Mouse (Mus musculus) layer of hippocampus, postnatal 10 days (tissue): ENCODE data around the gene Lrrc4b. TPM values are rescaled to one million over a fixed set of nuclear protein-coding genes. Genes with fewer than 3 reads are reported as not detected.
A peak's percentile ranks its signal among the peaks of the same experiment; 100 is the strongest.

Experiments
- DNase-seq, 2 experiments: peaks; one replicate each; pipeline ENCODE4 v3.0.0; 2021; ENCODE audit warnings: low spot score in 2 of 2
- long read RNA-seq: library from polyadenylated mRNA; stranded (forward); transcript quantifications from one replicate; pipeline ENCODE4 v2.0.0, GENCODE M21; 2023
- total RNA-seq, 2 experiments: library from RNA; stranded (reverse); gene quantifications; 2 replicates each; pipeline ENCODE4 v1.2.3; 2021

Gene Lrrc4b
- total RNA-seq, result 100 to 1,000 TPM; 338 to 365 TPM
- long read RNA-seq, transcript Lrrc4b-202 (3 exons, 790 nt), result major isoform, 15 of 99 reads
- long read RNA-seq, partial matches to known transcripts, result 79 of 99 reads
- long read RNA-seq, other reads (novel, unspliced or antisense), result 2 of 99 reads

DNA sequence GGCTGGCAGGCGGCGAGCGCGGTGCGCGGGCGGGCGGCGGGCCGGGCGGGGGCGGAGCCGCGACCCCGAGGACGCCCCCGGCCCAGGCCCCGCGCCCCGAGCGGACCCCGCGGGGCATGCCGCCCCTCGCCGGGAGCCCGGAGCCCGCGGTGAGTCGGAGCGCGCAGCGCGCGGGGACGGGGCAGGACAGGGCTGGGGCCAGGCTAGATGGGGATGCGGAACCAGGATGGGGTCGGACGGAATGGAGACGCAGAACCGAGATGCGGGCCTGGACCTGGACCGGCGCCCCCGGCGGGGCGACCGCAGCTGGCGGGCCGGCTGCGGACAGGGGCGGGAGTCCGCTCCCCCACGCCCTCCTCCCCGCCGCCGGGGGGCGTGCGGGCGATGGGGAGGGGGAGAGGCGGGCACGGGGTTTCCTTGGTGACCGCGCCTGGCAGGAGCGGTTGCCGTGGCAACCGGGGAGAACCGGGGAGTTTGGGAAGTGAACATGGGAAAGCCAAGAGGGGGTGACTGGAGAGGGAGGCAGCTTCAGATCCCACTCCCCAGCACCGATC lies at the start of gene Lrrc4b:
TSS of gene Lrrc4b (plus strand) at position 51 of the 554 bp plus-strand sequence.
- DNase-seq, result peak; percentile 84 to 88

DNA sequence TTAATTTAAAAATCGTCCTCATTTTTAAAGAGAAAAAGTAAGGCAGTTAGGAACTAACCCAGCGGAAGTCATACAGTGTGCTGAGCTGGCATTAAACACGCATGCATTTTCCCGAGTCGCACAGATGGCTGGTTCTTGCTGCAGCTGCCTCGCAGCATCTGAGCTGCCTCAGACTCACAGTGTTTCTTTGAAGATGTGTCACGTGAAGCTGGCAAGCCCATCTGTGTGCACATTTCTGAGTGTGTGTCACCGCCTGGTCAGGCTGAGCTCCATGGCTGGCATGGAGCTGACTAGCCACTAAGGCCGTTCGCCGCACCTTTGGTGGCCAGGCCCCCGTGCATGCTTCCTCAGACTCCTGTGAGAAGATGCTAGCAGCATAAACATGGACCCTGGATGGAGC lies 46.3 kb upstream of the Lrrc4b start:
- peak; percentile 64 to 69 for DNase-seq

DNA sequence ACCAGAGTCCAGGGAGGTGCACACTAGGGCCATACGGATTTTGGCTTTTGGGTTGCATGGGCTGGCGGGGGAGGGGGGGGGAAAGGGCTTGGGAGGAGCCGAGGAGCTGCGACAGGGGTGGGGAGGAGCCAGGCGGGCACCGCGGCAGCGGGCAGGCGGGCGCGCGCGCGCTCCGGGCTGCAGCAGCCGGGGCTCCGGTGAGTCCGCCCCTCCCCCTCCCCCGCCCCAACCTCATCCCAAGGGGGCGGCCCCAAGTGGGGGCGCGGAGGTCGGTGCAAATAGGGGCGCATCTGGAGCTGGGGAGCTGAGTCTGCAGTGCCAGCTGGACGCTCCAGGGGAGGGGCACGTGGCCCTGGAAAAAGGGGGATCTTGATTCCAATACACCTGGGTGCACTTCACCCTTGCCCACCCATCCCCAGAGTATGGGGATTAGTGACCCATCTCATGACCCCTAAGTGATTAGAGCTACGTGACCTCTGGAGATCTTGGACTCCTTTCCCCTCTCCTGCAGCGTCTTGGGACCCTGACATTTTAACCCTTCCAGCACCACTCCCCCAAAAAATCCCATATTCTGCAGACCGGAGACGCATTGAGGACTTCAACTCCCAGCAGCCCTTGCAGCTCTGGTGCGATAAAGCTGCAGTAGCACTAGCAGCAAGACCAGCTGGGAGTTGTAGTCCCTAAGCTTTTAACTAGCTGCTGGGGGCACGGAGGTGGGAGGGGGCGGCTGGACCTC lies 44.7 kb upstream of the Lrrc4b start, which contains the start of gene Syt3:
TSS of gene Syt3 (plus strand) at position 123 of the 736 bp plus-strand sequence.
- peak; percentile 73 to 79 for DNase-seq

DNA sequence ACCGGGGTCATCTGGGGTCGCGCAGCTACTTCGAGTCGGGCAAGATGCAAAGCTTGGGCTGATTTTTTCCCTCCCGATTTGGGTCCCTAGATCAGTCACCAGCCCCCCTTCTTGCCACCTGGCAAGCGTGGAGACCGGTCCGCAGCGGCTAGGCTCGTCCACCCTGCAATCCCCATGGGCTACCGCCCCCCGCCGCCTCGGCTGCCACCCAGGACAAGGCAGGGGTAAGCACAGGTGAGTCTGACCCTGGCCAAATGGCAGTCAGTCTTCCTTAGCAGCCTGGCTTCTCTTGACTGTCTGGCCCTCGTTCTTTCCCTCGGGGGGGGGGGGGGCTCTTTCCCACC lies 44.1 kb upstream of the Lrrc4b start:
- no peak for DNase-seq

DNA sequence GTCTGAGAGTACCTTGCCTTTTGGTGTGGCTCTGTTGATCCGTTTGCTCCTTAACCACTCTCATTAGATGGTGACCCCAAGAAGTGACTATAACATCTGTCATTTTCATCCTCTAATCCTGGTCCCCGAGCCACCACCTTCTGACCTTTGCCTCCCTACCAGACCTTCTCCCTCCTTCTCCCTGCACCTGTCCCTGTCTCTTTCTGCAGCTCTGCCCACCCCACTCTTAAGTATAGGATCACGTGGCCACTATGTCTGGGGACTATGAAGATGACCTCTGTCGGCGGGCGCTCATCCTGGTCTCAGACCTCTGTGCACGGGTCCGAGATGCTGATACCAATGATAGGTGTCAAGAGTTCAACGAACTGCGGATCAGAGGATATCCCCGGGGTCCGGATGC lies 43.1 kb upstream of the Lrrc4b start, which contains the start of gene 1700008O03Rik:
TSS of gene 1700008O03Rik (minus strand) at position 101 of the 400 bp plus-strand sequence.
- no peak for DNase-seq

DNA sequence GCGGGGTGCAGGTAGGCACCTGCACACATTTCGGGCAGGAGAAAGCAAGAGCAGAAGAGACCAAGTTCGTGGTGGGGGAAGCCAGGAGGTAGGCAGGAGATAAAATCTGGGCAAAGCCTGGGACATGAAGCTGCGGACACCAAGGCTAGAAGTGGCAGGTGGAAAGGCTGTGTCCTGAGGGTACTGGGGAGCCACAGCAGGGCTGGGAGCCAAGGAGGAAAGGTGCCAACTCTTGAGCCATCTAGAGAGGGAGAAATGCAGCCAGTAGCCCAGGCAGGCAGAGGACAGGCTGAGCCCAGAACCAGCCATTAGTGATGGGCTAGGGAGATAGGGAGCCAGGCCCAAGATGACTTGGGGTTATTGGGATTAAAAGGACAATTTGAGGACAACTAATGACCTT lies 37.0 kb upstream of the Lrrc4b start:
- DNase-seq, result no peak

DNA sequence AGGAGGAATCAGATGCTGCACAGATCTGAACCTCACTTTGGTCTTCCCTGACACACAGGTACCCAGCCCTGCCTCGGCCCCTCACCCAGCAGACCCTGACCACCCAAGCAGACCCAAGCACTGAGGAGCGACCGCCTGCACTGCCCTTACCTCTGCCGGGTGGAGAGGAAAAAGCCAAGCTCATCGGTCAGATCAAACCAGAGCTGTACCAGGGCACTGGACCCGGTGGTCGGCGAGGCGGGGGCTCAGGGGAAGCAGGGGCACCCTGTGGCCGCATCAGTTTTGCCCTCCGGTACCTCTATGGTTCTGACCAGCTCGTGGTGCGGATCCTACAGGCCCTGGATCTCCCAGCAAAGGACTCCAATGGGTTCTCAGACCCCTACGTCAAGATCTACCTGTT lies 36.5 kb upstream of the Lrrc4b start:
- DNase-seq, result no peak

DNA sequence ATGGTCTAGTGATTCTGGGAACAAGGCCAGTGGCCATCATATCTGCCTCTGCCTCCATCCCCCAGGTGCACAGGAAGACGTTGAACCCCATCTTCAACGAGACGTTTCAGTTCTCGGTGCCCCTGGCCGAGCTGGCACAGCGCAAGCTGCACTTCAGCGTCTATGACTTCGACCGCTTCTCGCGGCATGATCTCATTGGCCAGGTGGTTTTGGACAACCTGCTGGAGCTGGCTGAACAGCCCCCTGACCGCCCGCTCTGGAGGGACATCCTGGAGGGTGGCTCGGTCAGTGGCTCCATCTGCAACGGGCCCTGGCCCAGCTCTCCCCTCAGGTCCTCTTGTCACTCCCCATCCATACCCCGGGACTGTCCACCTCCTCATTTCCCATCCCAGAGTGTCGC lies 35.5 kb upstream of the Lrrc4b start:
- DNase-seq, result no peak

DNA sequence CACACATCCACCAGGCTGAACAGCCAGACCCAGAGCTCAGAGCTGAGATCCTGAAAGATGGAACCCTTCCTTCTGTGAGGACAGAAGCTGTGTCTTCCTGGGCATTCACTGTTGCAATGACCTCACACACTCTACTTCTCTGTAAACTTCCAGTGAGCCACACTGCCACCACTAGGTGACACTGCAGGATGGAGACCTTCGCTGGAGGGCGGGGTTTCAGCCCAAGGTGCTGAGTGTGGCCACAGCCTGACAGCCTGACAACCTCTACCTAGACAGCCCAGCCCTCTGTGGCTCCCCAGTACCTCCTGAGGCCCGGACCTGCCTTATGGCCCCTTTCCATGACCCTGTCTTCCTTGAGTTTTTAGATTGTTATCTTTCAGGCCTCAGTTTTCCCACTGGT lies 30.2 kb upstream of the Lrrc4b start:
- DNase-seq, result peak; percentile 59 to 63

DNA sequence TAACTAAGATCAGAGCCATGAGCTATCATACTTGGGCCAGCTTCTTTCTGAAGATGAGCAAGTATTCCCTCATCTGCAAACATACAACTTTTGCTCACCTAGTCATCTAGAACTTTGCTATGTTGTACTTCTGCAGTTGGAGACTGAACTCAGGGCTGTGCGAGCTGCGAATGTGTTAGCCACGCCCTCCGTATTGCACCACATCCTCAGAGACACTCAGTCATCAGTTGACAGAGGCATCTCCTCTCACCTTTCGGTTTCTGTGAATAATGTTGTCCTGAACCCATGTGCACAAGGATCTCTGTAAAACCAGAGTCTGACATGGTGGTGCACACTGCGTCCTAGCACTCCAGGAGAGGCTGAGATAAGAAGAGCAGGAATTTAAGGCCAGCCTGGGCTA lies 27.1 kb upstream of the Lrrc4b start:
- DNase-seq, result no peak

DNA sequence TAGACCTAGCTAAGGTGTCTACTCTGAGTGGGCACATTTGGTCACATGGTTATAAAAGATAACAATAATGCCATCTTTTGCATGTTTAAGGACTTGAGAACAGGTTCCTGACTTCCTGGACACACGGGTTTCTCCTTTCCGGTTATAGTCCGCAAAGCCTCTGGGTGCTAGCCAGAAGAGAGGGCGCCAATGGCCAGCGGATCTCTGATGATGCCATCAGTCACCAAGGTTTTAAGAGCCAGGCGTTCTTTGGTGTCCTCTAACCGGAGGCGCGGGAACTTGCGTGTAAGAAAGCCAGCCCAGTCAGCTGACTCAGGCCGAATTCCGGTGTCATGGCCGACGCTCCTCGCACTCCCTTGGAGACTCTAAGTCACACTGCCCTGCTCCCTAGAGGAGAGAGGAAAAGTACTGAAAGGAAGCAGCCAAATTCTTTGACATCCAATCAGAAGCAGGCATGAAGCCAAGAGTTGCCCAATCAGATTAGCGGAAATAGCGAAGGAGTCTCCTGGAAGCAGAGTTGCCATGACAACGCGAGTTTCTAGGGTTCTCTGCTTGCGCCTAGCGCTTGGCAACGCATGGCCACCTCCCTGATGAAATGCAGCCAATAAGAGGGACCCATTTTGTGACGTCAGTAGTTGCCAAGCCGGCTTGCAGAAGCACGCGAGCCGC lies 23.3 kb upstream of the Lrrc4b start:
- peak; percentile 93 for DNase-seq

DNA sequence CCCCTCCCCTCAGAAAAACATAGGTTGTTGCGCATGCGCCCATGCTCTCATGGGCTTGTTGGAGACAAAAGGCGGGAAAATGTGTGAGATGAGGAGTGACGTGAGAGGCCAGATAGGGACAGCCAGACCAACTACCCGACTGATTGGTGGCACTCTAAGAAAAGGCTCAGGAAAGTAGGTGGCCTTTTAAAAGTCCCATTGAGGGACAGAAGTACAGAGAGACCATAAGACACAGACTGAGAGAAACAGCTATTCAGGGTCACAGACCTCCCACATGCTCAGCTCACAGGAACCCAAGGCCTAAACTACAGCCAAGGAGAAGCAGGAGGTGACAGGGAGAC lies 22.8 kb upstream of the Lrrc4b start:
- DNase-seq, result no peak

DNA sequence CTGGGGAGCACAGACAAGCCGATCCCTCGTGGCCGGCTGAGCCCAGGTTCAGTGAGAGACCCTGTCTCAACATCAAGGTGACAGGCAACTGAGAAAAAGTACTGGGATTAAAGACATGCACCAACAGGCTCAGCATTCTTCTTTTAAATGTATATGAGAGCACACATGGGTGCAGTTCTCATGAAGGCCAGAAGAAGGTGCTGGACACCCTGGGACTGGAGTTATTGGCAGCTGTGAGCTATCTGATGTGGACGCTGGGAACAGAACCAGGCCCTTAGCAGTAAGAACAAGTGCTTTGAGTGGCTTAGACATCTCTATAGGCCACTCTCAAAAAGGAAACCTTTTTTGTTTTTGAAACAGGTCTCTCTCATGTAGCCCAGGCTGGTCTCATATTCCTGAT lies 17.7 kb upstream of the Lrrc4b start:
- no peak for DNase-seq

DNA sequence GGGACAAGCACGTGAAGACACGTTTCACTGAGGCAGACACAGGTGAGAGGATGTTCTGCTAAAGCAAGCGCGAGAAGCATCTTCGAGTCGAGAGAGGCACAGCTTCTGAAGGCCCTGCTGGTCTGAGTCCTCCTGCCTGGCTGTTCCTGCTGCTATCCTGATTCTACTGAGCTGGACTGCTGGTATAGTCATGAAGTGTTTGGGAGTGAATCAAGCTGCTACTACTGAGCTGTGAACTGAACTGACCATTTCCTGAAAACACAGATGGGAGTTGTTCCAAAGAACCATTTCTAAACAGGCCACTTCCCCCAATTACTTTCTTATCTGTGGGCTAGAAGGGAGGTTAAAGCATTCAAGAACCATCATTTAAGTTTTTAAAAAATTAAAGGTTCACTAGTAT lies 15.5 kb upstream of the Lrrc4b start:
- DNase-seq, result no peak

DNA sequence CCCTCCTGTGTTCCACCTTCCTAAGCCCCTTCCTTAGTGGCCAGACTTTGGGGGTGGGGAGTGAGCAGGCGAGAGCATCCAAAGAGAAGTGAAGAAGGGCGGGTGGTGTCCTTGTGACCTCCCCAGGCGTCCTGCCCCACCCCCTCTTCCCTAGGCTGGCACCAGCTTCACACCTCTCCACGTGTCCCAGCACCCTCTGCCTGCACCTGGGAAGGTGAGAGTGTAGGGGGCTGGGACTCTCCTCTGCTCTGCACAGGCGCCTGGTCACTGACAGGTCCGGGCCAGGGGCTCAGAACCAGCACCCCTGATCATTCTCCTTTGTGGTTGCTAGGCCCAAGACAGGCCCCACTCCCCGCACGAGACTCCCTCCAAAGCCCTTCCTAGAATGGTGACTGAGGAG lies 1.2 kb upstream of the Lrrc4b start:
- DNase-seq, result no peak

DNA sequence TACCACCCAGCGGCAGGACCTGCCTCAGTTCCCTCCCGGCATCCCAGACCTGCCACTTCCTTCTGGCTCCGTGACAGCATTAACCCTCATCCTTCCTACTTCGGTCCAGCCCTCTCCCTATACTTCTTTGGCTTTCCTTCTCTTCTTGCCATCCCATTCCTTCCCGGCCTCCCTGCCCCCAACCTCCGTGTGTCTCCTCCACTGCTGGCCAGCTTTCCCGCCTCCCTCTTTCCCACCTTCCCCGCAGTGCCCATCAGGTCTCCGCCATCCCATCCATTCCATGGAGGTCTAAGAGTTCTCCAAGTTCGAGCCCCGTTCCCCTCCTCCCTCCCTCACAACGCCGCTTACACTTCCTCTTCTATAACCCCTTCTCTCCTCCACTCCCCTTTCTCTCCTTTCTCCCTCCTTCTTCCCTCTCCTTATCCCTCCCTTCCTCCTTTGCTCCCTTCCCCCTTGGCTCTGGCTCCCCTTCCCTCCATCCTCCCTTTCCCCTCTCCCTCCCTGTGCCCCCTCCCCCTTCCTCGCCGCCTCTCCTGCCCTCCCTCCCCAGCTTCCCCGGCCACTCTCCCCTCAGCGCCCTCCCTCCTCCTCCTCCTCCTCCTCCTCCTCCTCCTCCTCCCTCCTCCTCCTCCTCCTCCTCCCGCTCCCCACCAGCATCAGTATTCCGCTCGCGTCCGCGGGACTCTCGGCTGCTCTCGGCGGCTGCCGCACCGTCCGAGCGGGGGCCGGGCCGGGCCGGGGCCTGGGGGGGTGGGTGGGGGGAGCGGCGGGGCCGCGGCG lies 457 bp upstream of the Lrrc4b start:
- DNase-seq, result peak; percentile 76 to 82

DNA sequence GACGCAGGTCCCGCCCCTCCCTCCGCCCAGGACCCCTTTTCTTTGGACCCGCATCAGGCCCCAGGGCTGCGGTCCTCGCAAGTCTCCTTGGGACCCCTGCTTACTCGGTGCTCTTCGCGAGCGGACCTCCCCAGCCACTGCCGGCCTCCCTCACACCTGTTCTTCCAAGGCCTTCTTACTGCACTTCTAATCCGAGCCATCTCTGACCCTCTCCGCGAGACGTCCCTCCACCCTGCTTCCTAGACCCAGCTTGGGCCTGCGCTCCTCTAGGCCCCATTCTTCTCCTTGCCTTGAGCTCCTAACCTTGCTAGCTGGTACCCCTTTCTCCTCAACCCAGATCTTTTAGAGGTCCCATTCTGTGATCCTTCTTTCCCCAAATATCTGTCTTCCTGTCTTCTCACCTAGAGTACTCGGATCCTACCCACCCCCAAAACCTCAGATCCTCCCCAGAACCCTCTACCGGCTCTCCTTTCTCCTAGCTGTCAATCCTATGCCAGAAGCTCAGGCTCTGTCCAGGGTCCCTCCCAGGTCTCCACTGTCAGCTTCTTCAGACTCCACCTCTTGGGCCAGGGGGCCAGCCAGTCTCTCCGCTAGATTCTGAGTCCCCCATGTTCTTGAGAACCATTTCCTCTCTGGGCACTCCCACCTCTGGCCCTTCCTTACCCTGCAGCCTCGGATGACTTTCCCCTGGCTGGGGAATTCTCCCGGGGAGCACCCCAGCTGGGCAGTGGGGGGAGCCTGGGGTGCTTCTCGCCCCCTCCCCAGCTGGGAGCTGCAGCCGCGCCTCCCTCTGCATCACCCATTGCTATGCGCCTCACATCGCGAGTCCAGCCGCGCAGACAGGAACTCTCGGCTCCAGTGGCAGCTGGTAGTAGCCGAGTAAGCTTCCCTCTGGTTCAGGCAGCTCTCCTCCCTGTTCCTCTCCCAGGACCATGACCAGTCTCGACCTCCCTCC lies 993 bp downstream of the Lrrc4b start:
- peak; percentile 71 to 77 for DNase-seq

DNA sequence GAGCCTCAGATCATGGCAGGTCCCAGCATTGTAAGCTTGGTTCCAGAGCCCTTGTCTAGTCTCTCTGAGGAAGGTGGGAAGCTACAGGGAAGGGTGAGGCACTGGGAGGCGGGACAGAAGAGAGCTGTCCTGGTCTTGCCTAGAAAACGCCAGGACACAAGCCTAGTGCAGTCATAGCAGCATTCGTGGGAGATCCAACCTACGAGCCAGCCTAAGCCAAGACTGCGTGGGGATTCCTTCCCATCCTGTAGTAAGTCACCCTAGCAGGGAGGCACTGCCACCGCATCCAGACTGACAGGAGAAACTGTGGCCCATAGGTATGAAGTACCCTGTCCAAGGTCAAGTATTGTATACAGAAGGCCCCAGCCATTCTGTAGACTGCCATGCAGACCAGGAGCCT lies 3.7 kb downstream of the Lrrc4b start:
- no peak for DNase-seq

DNA sequence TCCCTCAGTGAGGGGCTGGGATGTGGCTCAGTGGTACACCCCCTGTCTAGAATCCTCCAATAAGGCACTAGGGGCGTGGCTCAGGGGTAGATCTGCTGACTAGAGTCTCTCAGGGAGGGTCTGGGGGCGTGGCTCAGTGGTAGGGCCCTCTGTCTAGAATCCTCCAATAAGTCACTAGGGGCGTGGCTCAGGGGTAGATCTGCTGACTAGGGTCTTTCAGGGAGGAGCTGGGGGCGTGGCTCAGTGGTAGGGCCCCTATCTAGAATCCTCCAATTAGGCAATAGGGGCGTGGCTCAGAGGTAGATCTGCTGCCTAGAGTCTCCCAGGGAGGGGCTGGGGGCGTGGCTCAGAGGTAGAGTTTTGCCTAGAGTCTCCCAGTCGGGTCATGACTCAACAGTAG lies 4.6 kb downstream of the Lrrc4b start:
- DNase-seq, result no peak

DNA sequence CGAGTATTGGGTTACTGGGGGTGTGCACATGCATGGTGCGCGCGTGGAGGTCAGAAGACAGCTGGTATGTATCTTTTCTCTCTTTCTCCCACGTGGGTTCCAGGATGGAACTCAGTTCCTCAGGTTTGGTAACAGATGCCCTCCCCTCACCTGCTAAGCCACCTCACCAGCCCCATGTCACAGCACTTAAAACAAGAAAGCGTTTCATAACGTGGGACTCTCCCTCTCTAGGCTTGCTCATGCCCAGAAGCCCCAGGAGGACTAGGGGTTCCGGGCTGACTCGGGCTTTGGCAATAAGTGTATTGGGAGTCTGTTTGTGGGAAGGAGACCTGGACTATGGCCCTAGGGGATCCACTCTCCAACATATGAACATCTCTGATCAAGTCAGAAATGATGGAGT lies 5.3 kb downstream of the Lrrc4b start:
- no peak for DNase-seq

DNA sequence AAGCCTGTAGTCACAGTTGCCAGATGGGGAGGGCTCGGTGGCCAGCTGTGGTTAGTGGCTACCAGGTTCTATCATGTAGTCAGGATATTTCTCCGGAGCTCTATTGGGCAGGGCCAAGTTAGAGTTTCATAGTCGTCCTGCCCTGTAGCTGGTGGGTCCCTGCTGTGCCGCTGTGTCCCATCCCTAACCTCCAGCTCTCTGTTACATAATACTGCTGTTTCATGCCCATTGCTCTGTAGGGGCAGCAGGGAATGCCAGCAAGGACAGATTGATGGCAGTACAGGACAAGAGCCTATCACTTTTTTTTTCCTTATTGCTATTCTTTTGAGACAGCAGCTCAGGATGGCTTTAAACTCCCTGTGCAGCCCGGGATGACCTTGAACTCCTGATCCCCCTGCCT lies 7.0 kb downstream of the Lrrc4b start:
- DNase-seq, result no peak
